Mouse (Mus musculus) neural tube, embryonic 12.5 days (tissue): ENCODE data around the gene Myo18a. TPM values are rescaled to one million over a fixed set of nuclear protein-coding genes. Genes with fewer than 3 reads are reported as not detected.

ENCODE experiments used
- ATAC-seq: fragments of 200-750 bp; cut with Nextera tagmentation; 2 replicates; pipeline ENCODE4 v1.8.0; 2017; ENCODE audit warnings: low read depth, mild to moderate bottlenecking, moderate TSS enrichment, moderate library complexity; ENCODE audit not compliant: low FRiP score
- H3K27ac ChIP-seq: fragments of 300-500 bp; sonication (generic); 2 replicates; pipeline ENCODE4 v1.5.1; 2016
- H3K27me3 ChIP-seq: fragments of 300-500 bp; sonication (generic); replicated peaks from 2 replicates; pipeline ENCODE4 v1.6.1; 2016; ENCODE audit warnings: mild to moderate bottlenecking
- H3K36me3 ChIP-seq: fragments of 300-500 bp; sonication (generic); 2 replicates; pipeline ENCODE4 v1.6.1; 2016; ENCODE audit warnings: mild to moderate bottlenecking
- H3K4me1 ChIP-seq: fragments of 300-500 bp; sonication (generic); 2 replicates; pipeline ENCODE4 v1.6.1; 2016
- H3K4me2 ChIP-seq: fragments of 300-500 bp; sonication (generic); replicated peaks from 2 replicates; pipeline ENCODE4 v1.6.1; 2016; ENCODE audit warnings: mild to moderate bottlenecking
- H3K4me3 ChIP-seq: fragments of 300-500 bp; sonication (generic); 2 replicates; pipeline ENCODE4 v1.5.1; 2016
- H3K9ac ChIP-seq: fragments of 300-500 bp; sonication (generic); 2 replicates; pipeline ENCODE4 v1.6.1; 2016; ENCODE audit warnings: mild to moderate bottlenecking
- H3K9me3 ChIP-seq: fragments of 300-500 bp; sonication (generic); 2 replicates; pipeline ENCODE4 v1.6.1; 2016; ENCODE audit warnings: mild to moderate bottlenecking
- WGBS: fragments of 180-500 bp; shearing (Covaris S2); methylation state at CpG from one replicate; pipeline ENCODE4 v1.1.7; 2016; 5-methylcytosine and 5-hydroxymethylcytosine counted together
- polyA plus RNA-seq: library from polyadenylated mRNA; unstranded; fragments of >200 nt; fragmentation: Nextera tagmentation; extraction: Ambion mirVana; gene quantifications from 2 replicates; pipeline ENCODE4 v1.2.1, GENCODE M21; 2016

Gene Myo18a
- polyA plus RNA-seq, 1 experiment from 2014 or later = 49.5 TPM

GRCm38 (mm10) chr11:77887373-77887960 lies 124.4 kb downstream of the Myo18a start:
- WGBS = 30% methylated on average over 17 of the region's 17 CpGs
- no peaks in the 10 kb centered on the region for H3K36me3 ChIP-seq
- ATAC-seq = 0 out of 2 replicates have a peak, but pooled peaks have one; percentile 59
- peak overlapping the region; percentile 57; the same call in 1 of the 2 replicates for H3K27ac ChIP-seq
- H3K4me1 ChIP-seq = peaks cover 60% of the 10 kb centered on the region
- no peak overlapping the region for H3K4me3 ChIP-seq
- H3K9ac ChIP-seq = no peak overlapping the region
- H3K4me2 ChIP-seq = peak overlapping the region; percentile 34
- H3K9me3 ChIP-seq = no peaks in the 10 kb centered on the region
- peaks cover 50% of the 10 kb centered on the region for H3K27me3 ChIP-seq

DNA sequence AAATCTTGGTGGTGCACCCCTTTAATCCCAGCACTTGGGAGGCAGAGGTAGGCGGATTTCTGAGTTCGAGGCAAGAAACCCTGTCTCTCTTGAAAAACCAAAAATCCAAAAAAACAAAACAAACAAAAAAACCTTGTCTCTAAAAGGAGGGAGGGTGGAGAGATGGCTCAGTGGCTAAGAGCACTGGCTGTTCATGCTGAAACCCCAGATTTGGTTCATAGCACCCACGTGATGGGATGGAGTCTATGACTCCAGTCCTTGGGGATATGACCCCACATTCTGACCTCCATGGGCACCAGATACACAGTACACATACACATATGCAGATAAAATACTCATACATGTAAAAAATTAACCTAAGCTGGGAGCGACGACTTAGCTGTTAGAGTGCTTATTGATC lies 125.8 kb downstream of the Myo18a start:
- Histone ChIP-seq H3K27ac (no peak overlapping the region), H3K4me1 (peaks cover 72% of the 10 kb centered on the region), H3K9me3 (no peaks in the 10 kb centered on the region), H3K27me3 (peaks cover 38% of the 10 kb centered on the region), H3K36me3 (no peaks in the 10 kb centered on the region), H3K9ac (no peak overlapping the region), H3K4me3 (no peak overlapping the region), H3K4me2 (no peak overlapping the region)
- 84% methylated on average over 5 of the region's 5 CpGs for WGBS
- no peak for ATAC-seq

GRCm38 (mm10) chr11:77889484-77889883 lies 126.4 kb downstream of the Myo18a start:
- ATAC-seq = no peak
- 35% methylated on average over 1 of the region's 2 CpGs for WGBS
- H3K36me3 ChIP-seq = no peaks in the 10 kb centered on the region
- H3K9me3 ChIP-seq = no peaks in the 10 kb centered on the region
- peaks cover 32% of the 10 kb centered on the region for H3K27me3 ChIP-seq
- no peak overlapping the region for H3K4me3 ChIP-seq
- H3K4me1 ChIP-seq = peaks cover 72% of the 10 kb centered on the region
- no peak overlapping the region for H3K9ac ChIP-seq
- H3K4me2 ChIP-seq = no peak overlapping the region
- H3K27ac ChIP-seq = no peak overlapping the region

- H3K36me3 ChIP-seq = no peaks in the 10 kb centered on the region
- no peak overlapping the region for H3K9ac ChIP-seq
- peaks cover 32% of the 10 kb centered on the region for H3K27me3 ChIP-seq
- H3K4me3 ChIP-seq = no peak overlapping the region
- H3K9me3 ChIP-seq = no peaks in the 10 kb centered on the region
- peaks cover 69% of the 10 kb centered on the region for H3K4me1 ChIP-seq
- WGBS = 37% methylated on average over 2 of the region's 2 CpGs
- H3K4me2 ChIP-seq = no peak overlapping the region
- ATAC-seq = no peak
- no peak overlapping the region for H3K27ac ChIP-seq
Observed at GRCm38 (mm10) chr11:77890648-77891258, 127.7 kb downstream of the Myo18a start.

GRCm38 (mm10) chr11:77892883-77893282 lies 129.8 kb downstream of the Myo18a start:
- Histone ChIP-seq H3K27ac (peak overlapping the region; percentile 75; the same call in 1 of the 2 replicates), H3K27me3 (peaks cover 31% of the 10 kb centered on the region), H3K36me3 (no peaks in the 10 kb centered on the region), H3K9ac (no peak overlapping the region), H3K4me1 (peaks cover 68% of the 10 kb centered on the region), H3K9me3 (no peaks in the 10 kb centered on the region), H3K4me3 (no peak overlapping the region), H3K4me2 (peak overlapping the region; percentile 42)
- ATAC-seq = no peak
- WGBS = 5% methylated on average over 5 of the region's 5 CpGs

DNA sequence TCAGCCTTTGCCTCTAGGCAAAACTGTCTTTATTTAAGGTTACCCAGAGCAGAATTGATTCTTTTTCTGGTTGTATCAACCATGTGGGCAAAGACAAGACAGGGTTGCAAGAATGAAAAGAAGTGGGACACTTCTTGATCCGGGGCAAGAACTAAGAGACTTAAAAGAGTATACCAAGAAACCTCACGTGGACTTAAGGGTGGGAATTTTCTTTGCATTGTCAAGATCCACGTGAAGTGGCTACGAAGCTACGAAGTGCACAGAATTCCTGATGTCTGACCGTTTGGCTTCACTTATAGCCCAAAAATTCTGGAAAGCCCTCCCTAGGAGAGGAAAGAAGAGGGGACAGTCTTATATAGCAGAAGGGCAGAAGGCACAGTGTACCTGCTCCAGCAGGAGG lies 130.2 kb downstream of the Myo18a start:
- H3K36me3 ChIP-seq = no peaks in the 10 kb centered on the region
- H3K4me1 ChIP-seq = peaks cover 69% of the 10 kb centered on the region
- peak overlapping the region; percentile 30 for H3K9ac ChIP-seq
- peaks cover 31% of the 10 kb centered on the region for H3K27me3 ChIP-seq
- no peaks in the 10 kb centered on the region for H3K9me3 ChIP-seq
- 23% methylated on average over 6 of the region's 6 CpGs for WGBS
- H3K4me2 ChIP-seq = peak overlapping the region; percentile 42
- H3K27ac ChIP-seq = peak overlapping the region; percentile 75
- no peak overlapping the region for H3K4me3 ChIP-seq
- 0 out of 2 replicates have a peak, but pooled peaks have one; percentile 2 for ATAC-seq

GRCm38 (mm10) chr11:77893787-77894718 lies 131.0 kb downstream of the Myo18a start, which contains the start of gene Pipox:
TSS of gene Pipox (minus strand) at chr11:77894096.
- no peaks in the 10 kb centered on the region for H3K36me3 ChIP-seq
- peak within 1 kb of the TSS; percentile 30 for H3K9ac ChIP-seq
- H3K4me3 ChIP-seq = no peak within 1 kb of the TSS
- peaks cover 69% of the 10 kb centered on the region for H3K4me1 ChIP-seq
- 9% methylated on average over 11 of the region's 11 CpGs for WGBS
- H3K9me3 ChIP-seq = no peaks in the 10 kb centered on the region
- ATAC-seq = peak; percentile 89
- H3K27me3 ChIP-seq = peaks cover 33% of the 10 kb centered on the region
- peak within 1 kb of the TSS; percentile 42 for H3K4me2 ChIP-seq
- H3K27ac ChIP-seq = peak within 1 kb of the TSS; percentile 75

DNA sequence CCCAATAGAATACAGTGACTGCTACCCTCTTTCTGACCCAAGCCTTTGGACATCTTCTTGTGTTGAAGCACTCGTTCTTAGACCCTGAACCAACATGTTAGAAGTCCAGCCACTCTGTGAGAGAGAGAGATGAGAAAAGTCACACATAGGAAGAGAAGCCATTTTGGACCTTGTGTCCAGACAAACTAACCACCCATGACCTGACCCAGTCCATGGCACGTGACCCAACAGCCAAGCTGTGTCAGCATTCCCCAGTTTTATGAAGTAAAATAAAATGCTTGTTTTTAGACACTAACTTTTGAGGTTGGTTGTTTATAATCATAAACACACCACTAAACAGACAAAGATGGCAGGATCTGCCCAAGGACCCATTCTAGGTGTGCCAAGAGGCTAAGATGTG lies 131.9 kb downstream of the Myo18a start:
- no peak overlapping the region for H3K4me2 ChIP-seq
- H3K27ac ChIP-seq = no peak overlapping the region
- peaks cover 35% of the 10 kb centered on the region for H3K27me3 ChIP-seq
- no peak for ATAC-seq
- H3K9ac ChIP-seq = no peak overlapping the region
- no peaks in the 10 kb centered on the region for H3K36me3 ChIP-seq
- no peaks in the 10 kb centered on the region for H3K9me3 ChIP-seq
- 73% methylated on average over 2 of the region's 2 CpGs for WGBS
- H3K4me3 ChIP-seq = no peak overlapping the region
- peaks cover 69% of the 10 kb centered on the region for H3K4me1 ChIP-seq

DNA sequence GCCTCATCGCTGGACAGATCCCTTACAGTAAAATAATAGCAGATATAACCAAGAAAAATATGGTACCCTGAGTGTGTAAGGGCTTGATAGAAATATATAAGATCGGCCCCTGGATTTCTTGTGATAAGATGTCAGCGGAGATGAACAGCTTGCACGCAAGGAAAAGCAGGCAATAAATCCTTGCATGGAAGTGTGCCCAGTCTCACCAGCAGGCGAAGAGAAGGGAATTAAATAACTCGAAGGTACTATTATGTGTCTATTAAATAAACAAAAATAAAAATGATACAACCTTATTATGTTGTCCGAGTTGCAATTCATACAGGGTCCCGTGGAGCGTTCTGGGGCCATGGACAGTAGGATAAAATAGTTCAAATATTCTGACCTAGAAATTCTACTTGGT lies 133.0 kb downstream of the Myo18a start:
- Histone ChIP-seq H3K36me3 (no peaks in the 10 kb centered on the region), H3K4me1 (peaks cover 60% of the 10 kb centered on the region), H3K27me3 (peaks cover 37% of the 10 kb centered on the region), H3K4me2 (no peak overlapping the region), H3K27ac (no peak overlapping the region), H3K9ac (no peak overlapping the region), H3K9me3 (no peaks in the 10 kb centered on the region), H3K4me3 (no peak overlapping the region)
- ATAC-seq = no peak
- 60% methylated on average over 9 of the region's 9 CpGs for WGBS

GRCm38 (mm10) chr11:77896480-77896819 lies 133.4 kb downstream of the Myo18a start:
- Histone ChIP-seq H3K27ac (no peak overlapping the region), H3K27me3 (peaks cover 38% of the 10 kb centered on the region), H3K4me3 (no peak overlapping the region), H3K4me1 (peaks cover 60% of the 10 kb centered on the region), H3K9me3 (no peaks in the 10 kb centered on the region), H3K9ac (no peak overlapping the region), H3K4me2 (peak overlapping the region; percentile 29), H3K36me3 (no peaks in the 10 kb centered on the region)
- no peak for ATAC-seq
- WGBS = 37% methylated on average over 6 of the region's 6 CpGs

GRCm38 (mm10) chr11:77896820-77897805 lies 134.1 kb downstream of the Myo18a start:
- no peak for ATAC-seq
- Histone ChIP-seq H3K4me1 (peaks cover 62% of the 10 kb centered on the region), H3K4me2 (peak overlapping the region; percentile 29), H3K27me3 (peaks cover 36% of the 10 kb centered on the region), H3K4me3 (no peak overlapping the region), H3K9me3 (no peaks in the 10 kb centered on the region), H3K36me3 (no peaks in the 10 kb centered on the region), H3K9ac (peak overlapping the region; percentile 26; the same call in 1 of the 2 replicates), H3K27ac (peak overlapping the region; percentile 39)
- WGBS = 24% methylated on average over 23 of the region's 23 CpGs
